Mouse (Mus musculus) stomach, embryonic 14.5 days (tissue): ENCODE measurements around the gene Sult2a7. TPM values are rescaled to one million over a fixed set of nuclear protein-coding genes. Genes with fewer than 3 reads are reported as not detected.

Source experiments
- ATAC-seq: fragments of 200-750 bp; cut with Nextera tagmentation; 2 replicates; pipeline ENCODE4 v1.8.0; 2017; ENCODE audit warnings: low read depth, moderate TSS enrichment; ENCODE audit not compliant: insufficient number of reproducible peaks, insufficient read depth, low FRiP score
- H3K27ac ChIP-seq: fragments of 300-500 bp; sonication (generic); 2 replicates; pipeline ENCODE4 v1.5.1; 2014; ENCODE audit warnings: mild to moderate bottlenecking, low read length, moderate library complexity, mixed read lengths
- H3K27me3 ChIP-seq: fragments of 300-500 bp; sonication (generic); 2 replicates; pipeline ENCODE4 v1.6.1; 2014; ENCODE audit warnings: low read length, control low read depth, mixed read lengths; ENCODE audit not compliant: control insufficient read depth, insufficient read depth
- H3K36me3 ChIP-seq: fragments of 300-500 bp; sonication (generic); 2 replicates; pipeline ENCODE4 v1.6.1; 2014; ENCODE audit warnings: mild to moderate bottlenecking, control low read depth, low read length, moderate library complexity, mixed read lengths; ENCODE audit not compliant: control insufficient read depth, insufficient read depth
- H3K4me1 ChIP-seq: fragments of 300-500 bp; sonication (generic); 2 replicates; pipeline ENCODE4 v1.6.1; 2014; ENCODE audit warnings: low read length, control low read depth, mixed read lengths; ENCODE audit not compliant: control insufficient read depth, insufficient read depth
- H3K4me2 ChIP-seq: fragments of 300-500 bp; sonication (generic); replicated peaks from 2 replicates; pipeline ENCODE4 v1.6.1; 2014; ENCODE audit warnings: low read depth, low read length, control low read depth
- H3K4me3 ChIP-seq: fragments of 300-500 bp; sonication (generic); 2 replicates; pipeline ENCODE4 v1.5.1; 2014; ENCODE audit warnings: low read depth, low read length, control low read depth
- H3K9ac ChIP-seq: fragments of 300-500 bp; sonication (generic); replicated peaks from 2 replicates; pipeline ENCODE4 v1.6.1; 2014; ENCODE audit warnings: low read depth, mild to moderate bottlenecking, control low read depth, low read length, moderate library complexity, mixed read lengths
- H3K9me3 ChIP-seq: fragments of 300-500 bp; sonication (generic); 2 replicates; pipeline ENCODE4 v1.6.1; 2016; ENCODE audit warnings: low read depth, low read length, control low read depth; ENCODE audit not compliant: control insufficient read depth
- WGBS: fragments of 180-500 bp; shearing (Covaris S2); extraction: QIAGEN DNeasy Blood & Tissue Kit; methylation state at CpG from one replicate; pipeline ENCODE4 v1.1.7; 2014; 5-methylcytosine and 5-hydroxymethylcytosine counted together
- polyA plus RNA-seq: library from polyadenylated mRNA; unstranded; fragments of >200 nt; fragmentation: Nextera tagmentation; extraction: Ambion mirVana; gene quantifications from 2 replicates; pipeline ENCODE4 v1.2.1, GENCODE M21; 2014

Gene Sult2a7
- not detected in 2 replicates for polyA plus RNA-seq

DNA sequence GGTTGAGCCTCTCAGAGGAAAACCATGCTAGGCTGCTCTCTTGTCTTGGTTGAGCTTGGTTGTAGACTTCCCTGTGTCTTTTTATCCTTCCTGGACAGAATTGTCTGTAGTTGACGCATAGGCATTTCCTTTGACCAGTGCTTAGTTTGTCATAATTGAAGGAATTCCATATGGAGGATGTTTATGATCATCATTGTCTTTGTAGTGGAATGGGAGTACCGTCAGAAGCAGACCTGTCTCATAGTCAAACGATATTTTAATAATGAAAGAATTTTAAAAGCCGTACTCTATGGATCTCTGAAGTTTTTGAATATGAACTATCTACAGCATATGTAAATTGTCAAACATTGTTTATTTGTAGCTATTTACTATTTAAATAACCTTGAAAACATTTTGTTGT lies at the start of gene Sult2a7:
TSS of gene Sult2a7 (minus strand) at position 101 of the 400 bp plus-strand sequence.
- WGBS, result 85% methylated on average over 4 of the region's 4 CpGs
- Histone ChIP-seq H3K27me3 (no peaks in the 10 kb centered on the region), H3K4me3 (no peak within 1 kb of the TSS), H3K27ac (no peak within 1 kb of the TSS), H3K4me2 (no peak within 1 kb of the TSS), H3K4me1 (no peaks in the 10 kb centered on the region), H3K36me3 (no peaks in the 10 kb centered on the region), H3K9ac (no peak within 1 kb of the TSS), H3K9me3 (no peaks in the 10 kb centered on the region)
- ATAC-seq, result no peak

- H3K4me3 ChIP-seq, result no peak overlapping the region
- peaks cover 11% of the 10 kb centered on the region; the same call in 1 of the 2 replicates for H3K9me3 ChIP-seq
- no peak for ATAC-seq
- no peaks in the 10 kb centered on the region for H3K36me3 ChIP-seq
- H3K4me1 ChIP-seq, result no peaks in the 10 kb centered on the region
- no peak overlapping the region for H3K9ac ChIP-seq
- H3K27me3 ChIP-seq, result no peaks in the 10 kb centered on the region
- no peak overlapping the region for H3K4me2 ChIP-seq
- WGBS, result 58% methylated on average over 1 of the region's 1 CpGs
- H3K27ac ChIP-seq, result no peak overlapping the region
Observed at GRCm38 (mm10) chr7:14525280-14525679, 31.2 kb upstream of the Sult2a7 start.

- H3K9ac ChIP-seq, result no peak overlapping the region
- H3K36me3 ChIP-seq, result no peaks in the 10 kb centered on the region
- no peaks in the 10 kb centered on the region for H3K4me1 ChIP-seq
- peaks cover 19% of the 10 kb centered on the region for H3K9me3 ChIP-seq
- H3K27me3 ChIP-seq, result no peaks in the 10 kb centered on the region
- no peak for ATAC-seq
- no peak overlapping the region for H3K4me3 ChIP-seq
- 85% methylated on average over 1 of the region's 1 CpGs for WGBS
- H3K27ac ChIP-seq, result no peak overlapping the region
- H3K4me2 ChIP-seq, result no peak overlapping the region
Observed at GRCm38 (mm10) chr7:14522636-14523035, 28.6 kb upstream of the Sult2a7 start.

DNA sequence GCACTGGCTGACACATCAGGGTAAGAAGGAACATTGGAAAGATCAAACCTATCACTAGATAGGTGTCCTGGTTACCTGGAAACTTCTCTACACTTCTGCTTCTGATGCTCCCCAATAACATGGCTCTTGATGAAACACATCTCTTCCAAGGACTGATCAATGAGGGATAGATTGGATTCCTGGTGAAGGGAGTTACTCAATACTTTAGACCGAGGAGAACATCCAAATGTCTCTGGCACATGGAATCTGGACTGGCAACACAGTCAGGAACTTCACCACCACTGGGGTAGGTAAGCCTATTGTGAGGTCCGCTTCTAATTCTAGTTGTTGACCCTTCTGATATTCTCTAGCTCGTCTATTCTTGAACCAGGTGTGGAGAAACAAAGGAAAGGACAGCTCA lies 24.3 kb upstream of the Sult2a7 start:
- no peak overlapping the region for H3K4me2 ChIP-seq
- H3K27me3 ChIP-seq, result no peaks in the 10 kb centered on the region
- H3K27ac ChIP-seq, result no peak overlapping the region
- no peak for ATAC-seq
- H3K9ac ChIP-seq, result no peak overlapping the region
- 71% methylated on average over 3 of the region's 3 CpGs for WGBS
- H3K4me1 ChIP-seq, result no peaks in the 10 kb centered on the region
- no peaks in the 10 kb centered on the region for H3K36me3 ChIP-seq
- H3K4me3 ChIP-seq, result no peak overlapping the region
- peaks cover 15% of the 10 kb centered on the region for H3K9me3 ChIP-seq

GRCm38 (mm10) chr7:14492886-14493285 lies 1.1 kb downstream of the Sult2a7 start:
- no peaks in the 10 kb centered on the region for H3K4me1 ChIP-seq
- ATAC-seq, result no peak
- no peak overlapping the region for H3K4me3 ChIP-seq
- no peak overlapping the region for H3K9ac ChIP-seq
- no peaks in the 10 kb centered on the region for H3K36me3 ChIP-seq
- H3K9me3 ChIP-seq, result no peaks in the 10 kb centered on the region
- no peak overlapping the region for H3K4me2 ChIP-seq
- no peaks in the 10 kb centered on the region for H3K27me3 ChIP-seq
- 71% methylated on average over 3 of the region's 3 CpGs for whole genome bisulfite sequencing
- no peak overlapping the region for H3K27ac ChIP-seq

DNA sequence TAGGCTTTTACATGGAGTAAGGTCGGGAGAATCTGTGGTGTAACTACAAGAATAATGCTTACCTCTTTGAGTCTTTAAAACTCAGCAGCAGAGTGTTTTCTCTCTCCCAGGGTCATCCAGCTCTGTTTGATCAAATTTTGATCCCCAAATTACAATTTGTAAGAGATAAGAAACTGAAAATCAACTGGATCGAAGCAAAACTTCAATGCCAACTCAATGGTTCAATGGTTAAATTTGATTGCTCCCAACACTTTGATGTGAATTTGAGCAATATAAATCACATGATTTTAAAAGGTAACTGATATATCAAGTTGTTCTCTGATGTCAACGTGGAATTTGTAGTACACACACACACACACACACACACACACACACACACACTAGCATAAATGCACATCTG lies 47.5 kb downstream of the Sult2a7 start, which contains the start of gene Sult2a8:
TSS of gene Sult2a8 (minus strand) at position 236 of the 400 bp plus-strand sequence.
- H3K9me3 ChIP-seq, result no peaks in the 10 kb centered on the region; the same call in 1 of the 2 replicates
- H3K4me1 ChIP-seq, result no peaks in the 10 kb centered on the region
- WGBS, result 60% methylated on average over 3 of the region's 3 CpGs
- H3K27me3 ChIP-seq, result no peaks in the 10 kb centered on the region
- no peak within 1 kb of the TSS for H3K4me2 ChIP-seq
- H3K4me3 ChIP-seq, result no peak within 1 kb of the TSS
- H3K9ac ChIP-seq, result no peak within 1 kb of the TSS
- no peaks in the 10 kb centered on the region for H3K36me3 ChIP-seq
- no peak within 1 kb of the TSS for H3K27ac ChIP-seq
- no peak for ATAC-seq

- ATAC-seq, result no peak
- Histone ChIP-seq H3K4me1 (no peaks in the 10 kb centered on the region), H3K4me3 (no peak overlapping the region), H3K9ac (no peak overlapping the region), H3K4me2 (no peak overlapping the region), H3K27ac (no peak overlapping the region), H3K9me3 (no peaks in the 10 kb centered on the region; the same call in 1 of the 2 replicates), H3K27me3 (no peaks in the 10 kb centered on the region), H3K36me3 (no peaks in the 10 kb centered on the region)
Observed at GRCm38 (mm10) chr7:14439581-14439980, 54.4 kb downstream of the Sult2a7 start.

DNA sequence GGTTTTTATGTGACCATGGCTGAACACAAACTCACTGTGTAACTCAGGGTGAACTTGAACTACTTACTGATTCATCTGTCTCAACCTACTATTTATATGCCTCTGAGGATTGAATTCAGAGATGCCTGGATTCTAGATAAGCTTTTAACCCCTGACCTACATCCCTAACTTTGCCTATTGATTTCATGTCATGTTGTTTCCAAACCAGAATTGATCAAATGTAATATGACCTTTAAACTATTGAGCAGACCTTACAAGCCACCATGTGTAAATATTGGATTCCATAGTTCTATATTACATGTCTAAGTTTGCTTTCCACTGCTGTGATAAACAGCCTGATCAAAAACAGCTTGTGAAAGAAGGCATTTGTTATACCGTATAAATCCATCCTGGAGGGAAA lies 55.5 kb downstream of the Sult2a7 start:
- H3K4me2 ChIP-seq, result no peak overlapping the region
- no peaks in the 10 kb centered on the region for H3K36me3 ChIP-seq
- H3K27ac ChIP-seq, result no peak overlapping the region
- no peaks in the 10 kb centered on the region for H3K4me1 ChIP-seq
- 68% methylated on average over 1 of the region's 1 CpGs for WGBS
- H3K27me3 ChIP-seq, result no peaks in the 10 kb centered on the region
- ATAC-seq, result no peak
- H3K4me3 ChIP-seq, result no peak overlapping the region
- no peak overlapping the region for H3K9ac ChIP-seq
- H3K9me3 ChIP-seq, result no peaks in the 10 kb centered on the region

- Histone ChIP-seq H3K4me3 (no peak overlapping the region), H3K9me3 (no peaks in the 10 kb centered on the region), H3K4me2 (no peak overlapping the region), H3K27me3 (no peaks in the 10 kb centered on the region), H3K27ac (no peak overlapping the region), H3K9ac (no peak overlapping the region), H3K36me3 (no peaks in the 10 kb centered on the region), H3K4me1 (no peaks in the 10 kb centered on the region)
- no peak for ATAC-seq
- 77% methylated on average over 2 of the region's 2 CpGs for WGBS
Observed at GRCm38 (mm10) chr7:14438029-14438428, 56.0 kb downstream of the Sult2a7 start.
